Mouse (Mus musculus) midbrain, embryonic 10.5 days (tissue): ENCODE measurements around the gene Tbx5. TPM values are rescaled to one million over a fixed set of nuclear protein-coding genes. Genes with fewer than 3 reads are reported as not detected.

Experiments used
- DNase-seq: peaks from one replicate; pipeline ENCODE4 v3.0.0-alpha.2; 2017; ENCODE audit warnings: low spot score
- H3K27ac ChIP-seq: fragments of 300-500 bp; sonication (generic); replicated peaks from 2 replicates; pipeline ENCODE4 v1.5.1; 2016; ENCODE audit warnings: mild to moderate bottlenecking
- H3K27me3 ChIP-seq: fragments of 300-500 bp; sonication (generic); 2 replicates; pipeline ENCODE4 v1.6.1; 2016; ENCODE audit warnings: low read depth, mild to moderate bottlenecking; ENCODE audit not compliant: poor library complexity, severe bottlenecking
- H3K36me3 ChIP-seq: fragments of 300-500 bp; sonication (generic); 2 replicates; pipeline ENCODE4 v1.6.1; 2016; ENCODE audit warnings: mild to moderate bottlenecking, moderate library complexity
- H3K4me1 ChIP-seq: fragments of 300-500 bp; sonication (generic); 2 replicates; pipeline ENCODE4 v1.6.1; 2016
- H3K4me3 ChIP-seq: fragments of 300-500 bp; sonication (generic); 2 replicates; pipeline ENCODE4 v1.5.1; 2016; ENCODE audit warnings: mild to moderate bottlenecking, moderate library complexity
- H3K9me3 ChIP-seq: fragments of 300-500 bp; sonication (generic); replicated peaks from 2 replicates; pipeline ENCODE4 v1.6.1; 2016; ENCODE audit warnings: mild to moderate bottlenecking
- WGBS: fragments of 180-500 bp; shearing (Covaris S2); methylation state at CpG from one replicate; pipeline ENCODE4 v1.1.7; 2016; 5-methylcytosine and 5-hydroxymethylcytosine counted together
- polyA plus RNA-seq: library from polyadenylated mRNA; unstranded; fragments of >200 nt; fragmentation: Nextera tagmentation; extraction: Ambion mirVana; gene quantifications from 2 replicates; pipeline ENCODE4 v1.2.1, GENCODE M21; 2016

Gene Tbx5
- polyA plus RNA-seq: 0.10 and 0.20 TPM in 2 replicates

DNA sequence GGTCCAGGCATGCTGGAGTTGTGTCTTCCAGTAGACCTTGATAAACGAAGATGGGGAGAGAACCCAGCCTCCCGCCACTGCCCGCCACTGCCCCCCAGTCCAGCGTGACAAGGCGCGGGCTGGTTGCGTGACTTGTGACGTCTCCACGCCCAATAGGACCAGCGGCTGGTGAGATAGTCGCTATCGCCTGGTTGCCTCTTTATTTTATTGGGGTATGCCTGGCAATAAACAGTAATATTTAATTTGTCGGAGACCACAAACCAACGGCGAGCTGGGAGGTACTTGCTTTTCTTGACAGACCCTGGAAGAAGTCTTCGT, at the start of gene Tbx5:
TSS of gene Tbx5 (plus strand) at position 190 of the 318 bp plus-strand sequence.
- H3K4me1 ChIP-seq: peaks cover 12% of the 10 kb centered on the region
- DNase-seq: peak; percentile 41
- peak within 1 kb of the TSS; percentile 18; the same call in 1 of the 2 replicates for H3K4me3 ChIP-seq
- H3K27ac ChIP-seq: no peak within 1 kb of the TSS
- WGBS: under 1% methylated on average over 16 of the region's 16 CpGs
- H3K9me3 ChIP-seq: no peaks in the 10 kb centered on the region
- no peaks in the 10 kb centered on the region for H3K36me3 ChIP-seq
- H3K27me3 ChIP-seq: peaks cover 100% of the 10 kb centered on the region

DNA sequence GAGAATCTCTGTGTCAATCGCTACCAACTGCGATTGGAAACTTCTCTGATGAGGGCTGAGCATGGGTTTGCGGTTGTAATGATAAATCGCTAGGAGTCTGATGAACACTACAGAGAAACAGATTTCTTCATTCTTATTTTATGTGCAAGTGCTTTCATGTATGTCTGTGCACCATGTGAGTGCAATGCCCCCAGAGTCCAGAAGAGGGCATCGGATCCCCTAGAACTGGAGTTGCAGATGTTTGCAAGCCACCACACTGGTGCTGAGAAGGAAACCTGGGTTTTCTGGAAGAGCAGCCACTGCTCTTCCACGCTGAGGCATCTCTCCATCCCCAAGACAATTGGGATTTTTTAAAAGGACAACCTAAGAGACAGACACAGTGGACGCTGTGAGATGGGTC, 46.5 kb upstream of the Tbx5 start:
- H3K36me3 ChIP-seq: no peaks in the 10 kb centered on the region
- H3K4me1 ChIP-seq: no peaks in the 10 kb centered on the region
- H3K4me3 ChIP-seq: no peak overlapping the region
- DNase-seq: no peak
- WGBS: 87% methylated on average over 7 of the region's 7 CpGs
- no peak overlapping the region for H3K27ac ChIP-seq
- peaks cover 7% of the 10 kb centered on the region for H3K27me3 ChIP-seq
- peaks cover 9% of the 10 kb centered on the region for H3K9me3 ChIP-seq

- no peak for DNase-seq
- peaks cover 64% of the 10 kb centered on the region for H3K27me3 ChIP-seq
- no peaks in the 10 kb centered on the region for H3K4me1 ChIP-seq
- H3K9me3 ChIP-seq: no peaks in the 10 kb centered on the region
- H3K27ac ChIP-seq: no peak overlapping the region
- H3K4me3 ChIP-seq: no peak overlapping the region
- WGBS: 58% methylated on average over 5 of the region's 5 CpGs
- H3K36me3 ChIP-seq: no peaks in the 10 kb centered on the region
These were observed 40.8 kb upstream of the Tbx5 start for GRCm38 (mm10) chr5:119791664-119792063.

- H3K27me3 ChIP-seq: peaks cover 82% of the 10 kb centered on the region
- WGBS: 4% methylated on average over 4 of the region's 4 CpGs
- H3K4me1 ChIP-seq: 0 out of 2 replicates have a peak, but pooled peaks cover 3% of the 10 kb centered on the region
- H3K27ac ChIP-seq: no peak overlapping the region
- DNase-seq: no peak
- H3K4me3 ChIP-seq: no peak overlapping the region
- H3K9me3 ChIP-seq: no peaks in the 10 kb centered on the region
- no peaks in the 10 kb centered on the region for H3K36me3 ChIP-seq
These were observed 38.5 kb upstream of the Tbx5 start for GRCm38 (mm10) chr5:119793972-119794371.

DNA sequence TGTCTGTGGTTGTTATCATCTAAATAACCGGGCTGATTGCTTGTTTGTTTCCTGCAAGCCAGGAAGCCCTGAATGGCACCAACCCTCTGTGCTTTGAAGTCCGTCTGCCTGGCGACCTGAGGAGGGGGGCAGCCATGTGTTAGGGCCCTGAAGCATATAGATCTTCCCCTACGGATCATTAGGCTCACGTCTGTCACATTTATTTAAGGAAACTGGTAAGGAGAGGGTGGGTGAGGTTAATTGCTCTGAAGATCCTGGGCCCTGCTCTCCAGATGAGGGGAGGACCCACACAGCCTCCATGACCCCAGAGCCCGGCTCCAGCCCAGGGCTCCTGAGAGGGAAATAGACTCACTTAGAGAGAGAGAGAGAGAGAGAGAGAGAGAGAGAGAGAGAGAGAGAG, 37.1 kb upstream of the Tbx5 start:
- H3K9me3 ChIP-seq: no peaks in the 10 kb centered on the region
- no peak overlapping the region for H3K4me3 ChIP-seq
- 0 out of 2 replicates have a peak, but pooled peaks cover 8% of the 10 kb centered on the region for H3K4me1 ChIP-seq
- H3K27ac ChIP-seq: no peak overlapping the region
- 3% methylated on average over 6 of the region's 6 CpGs for WGBS
- no peaks in the 10 kb centered on the region for H3K36me3 ChIP-seq
- no peak for DNase-seq
- peaks cover 96% of the 10 kb centered on the region for H3K27me3 ChIP-seq

GRCm38 (mm10) chr5:119795777-119796176, 36.7 kb upstream of the Tbx5 start:
- Histone ChIP-seq H3K36me3 (no peaks in the 10 kb centered on the region), H3K27ac (no peak overlapping the region), H3K27me3 (peaks cover 100% of the 10 kb centered on the region), H3K4me1 (0 out of 2 replicates have a peak, but pooled peaks cover 10% of the 10 kb centered on the region), H3K4me3 (no peak overlapping the region), H3K9me3 (no peaks in the 10 kb centered on the region)
- DNase-seq: no peak
- WGBS: 7% methylated on average over 3 of the region's 3 CpGs

DNA sequence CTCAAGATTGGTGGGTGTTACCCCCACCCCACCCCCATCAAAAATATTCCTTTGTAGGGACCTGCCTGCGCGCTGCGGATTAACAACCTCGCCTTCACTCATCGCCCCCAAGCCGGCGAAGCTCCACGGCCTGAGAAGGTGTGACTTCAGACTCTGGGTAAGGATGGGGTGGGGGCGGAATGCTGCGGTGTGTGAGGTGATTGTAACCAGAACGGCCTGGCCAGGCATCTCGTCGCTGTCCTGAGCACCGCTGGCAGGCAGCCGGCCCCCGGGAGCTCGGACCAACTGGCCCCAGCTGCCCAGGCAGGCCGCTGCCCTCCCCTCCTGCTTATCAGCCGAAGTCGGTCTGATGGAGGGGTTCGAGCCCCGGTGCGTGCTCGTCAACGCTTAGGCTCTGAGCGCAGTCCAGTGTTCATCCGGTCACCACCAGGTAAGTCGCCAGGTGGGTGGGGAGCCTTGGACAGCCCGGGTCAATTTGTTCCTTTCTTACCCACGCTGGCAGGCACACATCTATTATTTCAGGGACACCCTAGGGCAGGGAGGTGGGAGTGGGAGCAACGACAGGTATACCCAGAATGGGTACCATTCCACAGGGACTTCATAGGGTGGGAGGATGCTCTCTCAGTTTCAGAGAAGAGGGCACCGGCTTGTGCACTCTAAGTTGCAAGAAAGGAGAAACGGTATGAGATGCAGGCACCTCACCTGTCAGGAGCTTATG, 35.9 kb upstream of the Tbx5 start:
- peak; percentile 20 for DNase-seq
- Histone ChIP-seq H3K9me3 (no peaks in the 10 kb centered on the region), H3K4me3 (no peak overlapping the region), H3K4me1 (0 out of 2 replicates have a peak, but pooled peaks cover 10% of the 10 kb centered on the region), H3K27me3 (peaks cover 100% of the 10 kb centered on the region), H3K27ac (no peak overlapping the region), H3K36me3 (no peaks in the 10 kb centered on the region)
- WGBS: 2% methylated on average over 33 of the region's 33 CpGs

DNA sequence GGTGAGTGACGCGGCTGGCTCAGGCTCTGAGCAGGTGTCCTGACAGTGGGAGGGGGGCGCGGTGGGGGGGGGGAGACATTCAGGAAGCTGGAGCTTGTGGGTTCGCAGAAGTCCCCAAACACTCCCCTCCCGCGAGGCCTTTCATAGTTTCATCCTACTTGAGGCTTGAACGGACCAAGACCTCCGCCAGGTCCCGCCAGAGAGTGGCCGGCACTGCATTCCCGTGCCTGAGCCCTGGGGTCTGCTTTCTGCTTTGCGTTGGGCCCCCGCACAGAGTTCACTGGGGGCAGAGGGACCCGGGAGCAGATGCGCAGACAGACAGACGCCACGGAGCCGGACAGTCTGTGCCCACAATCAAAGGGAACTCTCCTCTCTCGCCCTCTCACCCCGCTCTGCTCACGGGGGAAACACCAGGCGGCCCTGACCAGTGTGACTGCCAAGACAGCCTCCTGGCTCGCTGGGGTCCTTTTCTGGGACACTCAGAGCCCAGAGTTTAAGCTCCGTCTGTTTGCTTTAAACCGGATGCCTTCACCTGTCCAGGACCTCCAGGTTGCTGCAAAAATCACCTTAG, 34.8 kb upstream of the Tbx5 start:
- WGBS: under 1% methylated on average over 26 of the region's 26 CpGs
- Histone ChIP-seq H3K27me3 (peaks cover 100% of the 10 kb centered on the region), H3K36me3 (no peaks in the 10 kb centered on the region), H3K27ac (no peak overlapping the region), H3K4me1 (0 out of 2 replicates have a peak, but pooled peaks cover 10% of the 10 kb centered on the region), H3K9me3 (no peaks in the 10 kb centered on the region), H3K4me3 (no peak overlapping the region)
- peak; percentile 37 for DNase-seq

DNA sequence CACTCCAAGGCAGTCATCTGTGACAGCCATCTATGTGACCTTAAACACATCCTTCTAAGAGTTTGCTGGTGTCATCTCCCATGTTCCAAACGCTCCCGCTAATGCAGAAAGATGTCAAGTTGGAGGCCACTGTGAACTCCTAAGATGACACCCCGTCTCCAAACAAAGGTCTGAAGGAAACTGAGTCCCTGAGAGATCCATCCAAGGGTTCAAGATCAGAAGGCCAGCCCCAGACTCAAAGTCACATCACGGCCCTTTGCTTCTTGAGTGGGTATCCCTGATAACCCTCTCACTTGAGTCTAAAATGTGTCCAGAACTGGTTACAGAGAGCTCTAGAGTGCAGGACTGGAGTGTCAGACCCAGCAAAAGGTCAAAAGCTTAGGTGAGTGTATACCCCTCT, 34.2 kb upstream of the Tbx5 start:
- no peak overlapping the region for H3K4me3 ChIP-seq
- H3K36me3 ChIP-seq: no peaks in the 10 kb centered on the region
- no peaks in the 10 kb centered on the region for H3K9me3 ChIP-seq
- DNase-seq: peak; percentile 18
- no peak overlapping the region for H3K27ac ChIP-seq
- H3K4me1 ChIP-seq: 0 out of 2 replicates have a peak, but pooled peaks cover 10% of the 10 kb centered on the region
- peaks cover 100% of the 10 kb centered on the region for H3K27me3 ChIP-seq
- 5% methylated on average over 4 of the region's 4 CpGs for WGBS

GRCm38 (mm10) chr5:119798713-119799418, 33.6 kb upstream of the Tbx5 start:
- peak; percentile 17 for DNase-seq

DNA sequence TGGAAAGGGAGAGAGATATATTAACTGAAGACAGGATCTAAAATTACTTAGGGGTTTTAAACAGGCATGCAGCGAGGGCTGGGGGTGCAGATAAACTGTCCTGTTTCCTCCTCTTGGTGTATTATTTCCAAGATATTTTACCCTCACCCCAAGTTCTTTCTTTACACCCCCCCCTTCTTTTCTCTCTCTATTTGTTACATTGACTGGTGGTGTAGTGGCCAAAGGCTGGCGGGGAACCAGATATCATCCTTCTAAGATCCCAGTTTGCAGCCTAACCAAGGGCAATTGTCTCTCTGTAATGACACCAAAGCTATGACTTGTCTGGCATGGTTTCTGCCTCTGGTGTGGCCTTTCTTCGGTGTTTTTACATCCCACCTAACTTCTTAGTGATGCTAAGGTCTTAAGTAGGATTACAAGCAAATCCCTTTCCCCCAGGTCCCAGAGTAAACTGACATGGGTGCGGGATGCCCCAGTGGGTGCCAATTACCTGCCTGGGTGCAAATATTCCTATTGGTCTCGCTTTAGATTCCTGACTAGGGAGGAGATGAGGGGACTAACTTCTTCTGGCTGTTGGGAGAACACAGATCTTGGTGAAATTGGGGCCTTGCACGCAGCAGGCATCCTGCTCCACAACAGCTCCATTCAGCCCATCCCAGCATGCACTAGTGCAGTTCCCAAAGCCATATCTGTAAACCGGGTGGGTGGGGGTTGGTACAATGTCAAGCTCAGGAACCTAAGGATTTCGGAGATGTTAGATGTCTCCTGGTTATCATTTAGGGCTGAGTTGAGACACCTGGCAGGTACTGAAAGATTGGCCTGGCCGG, 32.8 kb upstream of the Tbx5 start:
- Histone ChIP-seq H3K4me1 (peaks cover 18% of the 10 kb centered on the region), H3K36me3 (no peaks in the 10 kb centered on the region), H3K4me3 (no peak overlapping the region), H3K27ac (no peak overlapping the region), H3K9me3 (no peaks in the 10 kb centered on the region), H3K27me3 (peaks cover 100% of the 10 kb centered on the region)
- whole genome bisulfite sequencing: 1% methylated on average over 9 of the region's 9 CpGs
- DNase-seq: peak; percentile 21

More at GRCm38 (mm10) chr5:119798713-119799418, 33.6 kb upstream of the Tbx5 start:
- Histone ChIP-seq H3K4me1 (0 out of 2 replicates have a peak, but pooled peaks cover 13% of the 10 kb centered on the region), H3K4me3 (no peak overlapping the region), H3K27me3 (peaks cover 100% of the 10 kb centered on the region), H3K9me3 (no peaks in the 10 kb centered on the region), H3K36me3 (no peaks in the 10 kb centered on the region), H3K27ac (no peak overlapping the region)
- 0% methylated on average over 5 of the region's 5 CpGs for WGBS

- peak; percentile 33 for DNase-seq
- H3K27me3 ChIP-seq: peaks cover 100% of the 10 kb centered on the region
- no peaks in the 10 kb centered on the region for H3K9me3 ChIP-seq
- no peak overlapping the region for H3K27ac ChIP-seq
- WGBS: under 1% methylated on average over 11 of the region's 11 CpGs
- H3K36me3 ChIP-seq: no peaks in the 10 kb centered on the region
- no peak overlapping the region for H3K4me3 ChIP-seq
- peaks cover 19% of the 10 kb centered on the region for H3K4me1 ChIP-seq
These were observed 32.2 kb upstream of the Tbx5 start for GRCm38 (mm10) chr5:119800243-119800665.
